Mouse (Mus musculus) testis, adult 2 months (tissue): Measurements from ENCODE around the gene Hacd1.

Experiments
- CTCF ChIP-seq: fragments of 200-500 bp; IDR thresholded peaks from 2 replicates; pipeline ENCODE4 v1.5.1; 2012; ENCODE audit warnings: low read depth, mild to moderate bottlenecking, inconsistent platforms, low read length, moderate library complexity; ENCODE audit not compliant: control insufficient read depth, insufficient read depth, insufficient replicate concordance
- POLR2A ChIP-seq: fragments of 200-500 bp; IDR thresholded peaks from 2 replicates; pipeline ENCODE4 v1.6.1; 2012; ENCODE audit warnings: low read depth, mild to moderate bottlenecking, inconsistent platforms, low read length, moderate library complexity; ENCODE audit not compliant: control insufficient read depth

GRCm38 (mm10) chr2:13808593-13808992 lies 247.3 kb downstream of the Hacd1 start:
- TF ChIP-seq POLR2A (no peak), CTCF (no peak)
